ENCODE assay signal across 11 mouse cellular contexts in genomic region chr8:79750305-79750704, GRCm38 (mm10). TPM values are rescaled to one million over a fixed set of nuclear protein-coding genes. Genes with fewer than 3 reads are reported as not detected.
DNase-seq lines count a peak whose midpoint lies in the region; ATAC-seq and TF ChIP-seq lines count a peak whose summit lies in the region.
"Had no signal": no experiment of that assay in that cellular context is flagged by ENCODE, and none has a peak within 500 bp of the region (broad histone marks: within the 10 kb centered on the region; RNA-seq: fewer than 3 reads in every experiment).

No protein-coding gene starts in this region.

- H3K4me1 ChIP-seq in kidney, adult 2 months (ENCODE audit: control insufficient read depth, insufficient read depth, low read length) = no peaks in the 10 kb centered on the region
- peaks cover 11% of the 10 kb centered on the region for H3K4me1 ChIP-seq in forebrain, embryonic 13.5 days

- TF ChIP-seq POLR2A in kidney, adult 2 months (IDR thresholded peaks at IDR 0.05; ENCODE audit: low read depth, low read length) = no peak

- no peaks in the 10 kb centered on the region for H3K9me3 ChIP-seq in forebrain, embryonic 13.5 days (replicated peaks)
- H3K9me3 ChIP-seq: lung, embryonic 15.5 days; midbrain, embryonic 12.5 days had no signal

- no peak for TF ChIP-seq CTCF in kidney, adult 2 months (conservative IDR thresholded peaks at IDR 0.05; ENCODE audit: insufficient read depth, insufficient read length, low read depth, low read length)

- WGBS in kidney, adult 2 months = 34% methylated on average over 2 of the region's 2 CpGs
- 5% methylated on average over 2 of the region's 2 CpGs for WGBS in forebrain, embryonic 13.5 days

- H3K27ac ChIP-seq in kidney, adult 2 months (ENCODE audit: insufficient read depth, low read depth, low read length) = no peak overlapping the region
- H3K27ac ChIP-seq in forebrain, embryonic 13.5 days = no peak overlapping the region
- H3K27ac ChIP-seq: lung, embryonic 15.5 days; midbrain, embryonic 12.5 days had no signal

- H3K4me2 ChIP-seq in forebrain, embryonic 13.5 days = no peak overlapping the region
- H3K4me2 ChIP-seq: lung, embryonic 15.5 days; midbrain, embryonic 12.5 days had no signal

- 0 out of 2 replicates have a peak, but pooled peaks cover 3% of the 10 kb centered on the region for H3K36me3 ChIP-seq in kidney, adult 2 months (ENCODE audit: control insufficient read depth, insufficient read depth, low read length)
- no peaks in the 10 kb centered on the region; the same call in 1 of the 2 replicates for H3K36me3 ChIP-seq in forebrain, embryonic 13.5 days (ENCODE audit: poor library complexity, severe bottlenecking)

- no peak overlapping the region for H3K4me3 ChIP-seq in kidney, adult 2 months (ENCODE audit: insufficient read depth, low read depth, low read length)
- no peak overlapping the region for H3K4me3 ChIP-seq in forebrain, embryonic 13.5 days
- H3K4me3 ChIP-seq: lung, embryonic 15.5 days; midbrain, embryonic 12.5 days had no signal

- no peaks in the 10 kb centered on the region for H3K27me3 ChIP-seq in kidney, adult 2 months (replicated peaks; ENCODE audit: control insufficient read depth, insufficient read depth, low read length)
- H3K27me3 ChIP-seq in forebrain, embryonic 13.5 days = no peaks in the 10 kb centered on the region
- H3K27me3 ChIP-seq: lung, embryonic 15.5 days; midbrain, embryonic 12.5 days had no signal

- peak; percentile 9 for DNase-seq in kidney, postnatal 14 days
- DNase-seq in kidney, adult 2 months = no peak
- DNase-seq in right cerebral cortex, postnatal 4 days = peak; percentile 48
- no peak for DNase-seq in right cerebral cortex, postnatal 36 days (ENCODE audit: low spot score in 2 of 2)
- no peak for DNase-seq in spleen, postnatal 10 days (ENCODE audit: low spot score in 2 of 2)
- no peak for DNase-seq in heart, postnatal 10 days
- DNase-seq: embryo, embryonic 11 days; thymus, adult 18-20 months had no signal

- no peak overlapping the region for H3K9ac ChIP-seq in forebrain, embryonic 13.5 days
- H3K9ac ChIP-seq: lung, embryonic 15.5 days; midbrain, embryonic 12.5 days had no signal

- ATAC-seq in forebrain, embryonic 13.5 days = peak; percentile 51; the same call in 1 of the 2 replicates

- intact Hi-C loops in heart, postnatal 10 days (cut with DNase I) = no loop called here

RNA-seq across cellular contexts. Expression of gene Anapc10, which starts 38.7 kb away (rescaled TPM):
- polyA plus RNA-seq in kidney, adult 2 months (2012; rRNA removed) = 1.1 and 1.9 TPM in 2 replicates
- 47.0 and 51.3 TPM in 2 replicates for polyA plus RNA-seq in forebrain, embryonic 13.5 days (2015; fragmentation: Nextera tagmentation; extraction: Ambion mirVana)
- 1 to 10 TPM; 5.5 to 5.9 TPM for total RNA-seq in heart, postnatal 10 days (2021)

RNA-seq across cellular contexts. Expression of gene Abce1, which starts 38.8 kb away (rescaled TPM):
- 12.3 and 17.0 TPM in 2 replicates for polyA plus RNA-seq in kidney, adult 2 months (2012; rRNA removed)
- 84.5 and 94.5 TPM in 2 replicates for polyA plus RNA-seq in forebrain, embryonic 13.5 days (2015; fragmentation: Nextera tagmentation; extraction: Ambion mirVana)
- 10 to 100 TPM; 55.0 to 61.4 TPM for total RNA-seq in heart, postnatal 10 days (2021)

Comparison
In these comparisons a context has a peak if more than half of its experiments do, and no peak if none do; other contexts are left out.
1. DNase-seq: peak in kidney, postnatal 14 days (single experiment) and right cerebral cortex, postnatal 4 days (single experiment); none in kidney, adult 2 months (single experiment), right cerebral cortex, postnatal 36 days (0 of 2), spleen, postnatal 10 days (0 of 2) and heart, postnatal 10 days (0 of 2).
2. RNA of gene Anapc10, which starts 38.7 kb away (polyA plus RNA-seq): 47.0 to 51.3 TPM in forebrain, embryonic 13.5 days; 1.1 to 1.9 TPM in kidney, adult 2 months; every median in the first group is over 10 times any median in the second.